Mouse (Mus musculus): ENCODE measurements around the gene Mrpl20. TPM values are rescaled to one million over a fixed set of nuclear protein-coding genes. Genes with fewer than 3 reads are reported as not detected.
A peak's percentile ranks its signal among the peaks of the same experiment; 100 is the strongest.

Mrpl20 gene
- polyA plus RNA-seq, 1 experiment from 2014 or later, result 253 TPM

DNA sequence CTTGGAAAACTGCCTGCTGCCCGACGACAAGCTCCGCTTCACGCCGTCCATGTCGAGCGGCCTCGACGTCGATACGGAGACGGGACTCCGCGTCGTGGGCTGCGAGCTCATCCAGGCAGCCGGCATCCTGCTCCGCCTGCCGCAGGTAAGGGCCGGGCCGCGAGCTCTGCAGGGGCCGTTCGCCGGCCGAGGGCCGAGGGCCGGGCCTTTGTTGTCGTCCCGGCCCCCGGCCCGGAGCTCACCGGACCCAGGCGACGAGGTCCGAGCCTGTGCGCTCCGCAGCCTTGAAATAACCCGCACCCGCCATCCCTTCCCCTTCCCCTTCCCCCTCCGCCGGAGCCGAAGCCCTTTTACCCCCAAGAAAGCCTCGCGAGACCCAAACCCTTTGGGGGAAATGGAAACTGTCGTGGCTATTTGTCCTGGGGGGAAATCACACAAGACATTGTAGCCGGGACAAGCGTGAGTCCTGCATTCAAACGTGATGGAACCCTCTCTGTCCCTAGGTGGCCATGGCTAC is 10.0 kb downstream of the Mrpl20 start:
- peak overlapping the region; percentile 92 for H3K27ac ChIP-seq
- WGBS, result 1% methylated on average over 43 of the region's 49 CpGs
- H3K9ac ChIP-seq, result peak overlapping the region; percentile 100
- no peaks in the 10 kb centered on the region for H3K27me3 ChIP-seq
- ATAC-seq (ENCODE audit: low FRiP score), result peak; percentile 53
- H3K4me2 ChIP-seq, result peak overlapping the region; percentile 97
- H3K9me3 ChIP-seq, result no peaks in the 10 kb centered on the region
- H3K4me1 ChIP-seq (replicated peaks), result peaks cover 32% of the 10 kb centered on the region
- peak overlapping the region; percentile 100 for H3K4me3 ChIP-seq
- peaks cover 73% of the 10 kb centered on the region for H3K36me3 ChIP-seq

DNA sequence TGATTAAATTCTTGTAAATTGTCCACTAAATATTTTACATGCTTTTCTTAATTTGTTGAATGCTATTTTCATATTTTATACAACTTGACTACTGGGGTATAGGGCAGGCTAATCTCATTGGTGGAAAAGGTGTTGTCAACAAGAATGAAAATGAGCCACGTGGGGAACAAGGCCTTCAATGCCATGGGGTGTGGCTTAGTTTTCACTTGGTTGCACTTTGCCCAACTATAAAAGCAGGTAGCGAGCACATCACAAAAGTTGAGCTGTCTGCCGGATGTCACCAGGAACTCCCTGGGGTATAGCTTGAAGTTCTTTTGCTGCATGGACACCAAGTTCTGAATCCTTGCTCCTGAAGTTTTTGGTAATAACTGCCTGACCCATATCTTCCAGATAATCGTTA is 14.9 kb downstream of the Mrpl20 start:
- no peak overlapping the region for H3K27ac ChIP-seq
- H3K36me3 ChIP-seq, result peaks cover 87% of the 10 kb centered on the region
- H3K4me3 ChIP-seq, result no peak overlapping the region
- WGBS, result 81% methylated on average over 4 of the region's 4 CpGs
- H3K9ac ChIP-seq, result no peak overlapping the region
- H3K27me3 ChIP-seq, result no peaks in the 10 kb centered on the region
- H3K4me1 ChIP-seq (replicated peaks), result peaks cover 22% of the 10 kb centered on the region
- no peak for ATAC-seq (ENCODE audit: low FRiP score)
- H3K4me2 ChIP-seq, result no peak overlapping the region
- no peaks in the 10 kb centered on the region for H3K9me3 ChIP-seq

DNA sequence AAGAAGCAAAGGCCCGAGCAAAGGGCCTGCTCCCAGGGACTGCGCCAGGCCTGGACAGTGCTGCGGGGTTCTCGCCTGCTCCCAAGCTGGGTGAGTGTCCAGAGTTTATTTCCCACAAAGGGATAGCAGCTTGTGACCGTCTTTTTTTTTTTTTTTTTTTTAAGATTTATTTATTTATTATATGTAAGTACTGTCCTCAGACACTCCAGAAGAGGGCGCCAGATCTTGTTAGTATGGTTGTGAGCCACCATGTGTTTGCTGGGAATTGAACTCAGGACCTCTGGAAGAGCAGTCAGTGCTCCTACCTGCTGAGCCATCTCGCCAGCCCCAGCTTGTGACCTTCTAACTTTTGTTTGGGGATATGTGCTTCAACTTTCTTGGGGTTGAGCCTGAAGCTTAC is 18.3 kb downstream of the Mrpl20 start:
- H3K27me3 ChIP-seq, result no peaks in the 10 kb centered on the region
- no peaks in the 10 kb centered on the region for H3K9me3 ChIP-seq
- H3K4me2 ChIP-seq, result no peak overlapping the region
- H3K27ac ChIP-seq, result no peak overlapping the region
- ATAC-seq (ENCODE audit: low FRiP score), result no peak
- no peaks in the 10 kb centered on the region for H3K4me1 ChIP-seq (replicated peaks)
- 80% methylated on average over 7 of the region's 7 CpGs for WGBS
- H3K36me3 ChIP-seq, result peaks cover 95% of the 10 kb centered on the region
- no peak overlapping the region for H3K9ac ChIP-seq
- no peak overlapping the region for H3K4me3 ChIP-seq

DNA sequence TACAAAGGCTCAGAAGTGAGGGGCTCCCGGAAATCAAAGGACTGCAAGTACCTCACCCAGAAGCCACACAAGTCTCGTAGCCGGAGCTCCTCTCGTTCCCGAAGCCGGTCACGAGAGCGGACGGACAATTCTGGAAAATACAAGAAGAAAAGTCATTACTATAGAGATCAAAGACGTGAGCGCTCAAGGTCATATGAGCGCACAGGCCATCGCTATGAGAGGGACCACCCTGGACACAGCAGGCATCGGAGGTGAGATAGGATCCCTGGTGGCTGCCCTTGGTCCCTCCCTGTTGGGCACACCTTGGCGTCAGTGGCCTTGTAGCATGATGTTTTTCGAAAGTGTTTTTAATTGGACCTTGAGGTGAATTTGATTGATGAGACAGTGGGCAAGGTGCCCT is 20.8 kb downstream of the Mrpl20 start:
- Histone ChIP-seq H3K27ac (no peak overlapping the region), H3K4me3 (no peak overlapping the region), H3K9me3 (no peaks in the 10 kb centered on the region), H3K27me3 (no peaks in the 10 kb centered on the region), H3K4me2 (no peak overlapping the region), H3K9ac (no peak overlapping the region), H3K4me1 (replicated peaks) (no peaks in the 10 kb centered on the region), H3K36me3 (peaks cover 88% of the 10 kb centered on the region)
- no peak for ATAC-seq (ENCODE audit: low FRiP score)
- 98% methylated on average over 16 of the region's 16 CpGs for WGBS

DNA sequence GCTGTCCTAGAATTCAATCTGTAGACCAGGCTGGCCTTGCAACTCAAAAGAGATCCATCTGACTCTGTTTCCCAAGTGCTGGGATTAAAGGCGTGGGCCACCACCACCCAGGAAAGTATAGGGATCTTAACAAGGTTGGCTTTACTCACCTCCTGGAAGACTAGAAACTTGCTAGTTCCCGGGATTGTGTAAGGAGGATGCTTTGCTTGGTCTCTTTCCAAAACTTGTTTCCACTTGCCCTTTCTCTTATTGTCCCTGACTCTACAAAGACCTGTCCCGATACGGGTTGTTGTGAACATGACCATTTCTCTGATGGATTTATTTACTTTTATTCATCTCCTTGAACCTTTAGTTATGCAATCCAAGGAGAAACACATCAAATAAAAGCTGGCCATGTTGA is 27.2 kb downstream of the Mrpl20 start:
- 93% methylated on average over 4 of the region's 4 CpGs for WGBS
- Histone ChIP-seq H3K9me3 (no peaks in the 10 kb centered on the region), H3K4me3 (no peak overlapping the region), H3K36me3 (peaks cover 25% of the 10 kb centered on the region), H3K27ac (no peak overlapping the region), H3K9ac (no peak overlapping the region), H3K4me2 (no peak overlapping the region), H3K27me3 (no peaks in the 10 kb centered on the region), H3K4me1 (replicated peaks) (peaks cover 29% of the 10 kb centered on the region)
- ATAC-seq (ENCODE audit: low FRiP score), result no peak

DNA sequence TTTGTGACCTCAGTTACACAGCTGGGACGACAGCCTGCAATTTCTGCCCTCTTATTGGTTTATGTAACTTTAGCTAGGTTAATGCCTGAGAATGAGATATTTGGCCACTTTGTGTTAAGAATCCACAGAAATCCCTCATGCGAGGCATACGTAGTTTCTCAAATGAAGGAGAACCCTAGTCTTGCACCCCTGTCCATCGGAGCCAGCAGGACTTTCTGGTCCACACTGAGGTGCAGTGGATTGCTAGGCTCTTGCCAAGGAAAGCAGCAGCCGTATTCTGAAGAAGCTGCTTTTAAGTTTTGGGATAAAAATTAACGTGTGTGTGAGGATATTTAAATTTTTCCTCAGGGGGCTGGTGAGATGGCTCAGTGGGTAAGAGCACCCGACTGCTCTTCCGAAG is 27.9 kb downstream of the Mrpl20 start:
- H3K36me3 ChIP-seq, result peaks cover 18% of the 10 kb centered on the region
- H3K9me3 ChIP-seq, result no peaks in the 10 kb centered on the region
- peaks cover 29% of the 10 kb centered on the region for H3K4me1 ChIP-seq (replicated peaks)
- H3K9ac ChIP-seq, result no peak overlapping the region
- H3K27ac ChIP-seq, result peak overlapping the region; percentile 67
- 60% methylated on average over 8 of the region's 8 CpGs for WGBS
- H3K4me3 ChIP-seq, result peak overlapping the region; percentile 89
- ATAC-seq (ENCODE audit: low FRiP score), result no peak
- no peaks in the 10 kb centered on the region for H3K27me3 ChIP-seq
- H3K4me2 ChIP-seq, result peak overlapping the region; percentile 99

DNA sequence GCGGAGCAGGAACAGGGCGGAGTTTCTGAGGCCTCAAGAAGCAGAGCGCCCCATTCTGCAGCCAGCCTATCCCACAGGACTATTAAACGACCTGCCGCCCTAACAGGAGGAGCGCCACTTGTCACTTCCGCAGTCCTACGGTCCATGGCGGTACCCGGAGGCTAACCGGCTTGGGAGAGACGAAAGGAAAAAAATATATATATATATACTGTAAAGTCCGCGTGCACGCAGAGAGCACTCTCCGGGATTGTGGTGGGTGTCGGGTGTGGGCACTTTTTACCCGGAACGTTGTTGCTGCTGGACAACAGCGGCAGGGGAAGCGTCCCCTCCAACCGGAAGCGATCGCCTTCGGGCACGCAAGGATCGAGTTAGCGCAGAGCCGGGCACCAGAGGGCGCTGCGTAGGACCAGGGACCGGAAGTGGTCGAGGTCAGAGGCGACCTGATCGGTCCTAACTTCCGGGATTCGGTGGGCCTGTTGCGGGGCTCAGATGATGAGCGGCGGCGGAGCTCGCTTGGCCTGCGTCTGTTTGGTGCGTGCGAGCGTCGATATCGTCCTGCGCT is 28.6 kb downstream of the Mrpl20 start, which contains the start of gene Aurkaip1:
Gene Aurkaip1, plus strand, starts transcription at position 68 of the 562 bp plus-strand sequence.
- Histone ChIP-seq H3K9ac (peak within 1 kb of the TSS; percentile 91), H3K27me3 (no peaks in the 10 kb centered on the region), H3K9me3 (no peaks in the 10 kb centered on the region), H3K4me1 (replicated peaks) (peaks cover 29% of the 10 kb centered on the region), H3K27ac (peak within 1 kb of the TSS; percentile 89), H3K4me2 (peak within 1 kb of the TSS; percentile 99), H3K4me3 (peak within 1 kb of the TSS; percentile 89), H3K36me3 (peaks cover 16% of the 10 kb centered on the region)
- under 1% methylated on average over 49 of the region's 49 CpGs for WGBS
- ATAC-seq (ENCODE audit: low FRiP score), result peak; percentile 94

DNA sequence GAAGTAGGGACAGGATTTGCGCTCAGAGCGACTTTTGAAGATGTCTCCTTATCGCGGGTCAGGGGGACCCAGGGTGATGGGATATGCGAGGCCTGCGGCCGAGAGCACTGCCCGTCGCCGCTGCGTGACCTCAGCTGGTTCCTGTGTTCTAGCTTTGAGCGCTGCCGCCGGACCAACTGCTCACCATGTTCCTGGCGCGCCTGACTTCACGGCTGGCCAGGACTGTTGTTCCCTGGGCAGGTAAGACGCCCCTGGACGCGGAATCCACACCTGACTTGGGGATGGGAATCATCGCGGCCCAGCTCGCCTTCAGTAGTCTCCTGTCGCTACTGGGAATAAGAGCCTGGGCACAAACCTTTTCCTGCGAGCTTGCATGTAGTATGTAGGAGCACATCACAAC is 29.2 kb downstream of the Mrpl20 start:
- peak overlapping the region; percentile 91 for H3K9ac ChIP-seq
- peak overlapping the region; percentile 99 for H3K4me2 ChIP-seq
- peaks cover 10% of the 10 kb centered on the region for H3K36me3 ChIP-seq
- peak overlapping the region; percentile 89 for H3K27ac ChIP-seq
- peaks cover 29% of the 10 kb centered on the region for H3K4me1 ChIP-seq (replicated peaks)
- no peaks in the 10 kb centered on the region for H3K9me3 ChIP-seq
- under 1% methylated on average over 25 of the region's 25 CpGs for WGBS
- no peak; the same call in none of the 2 replicates for ATAC-seq (ENCODE audit: low FRiP score)
- H3K27me3 ChIP-seq, result no peaks in the 10 kb centered on the region
- H3K4me3 ChIP-seq, result peak overlapping the region; percentile 89

DNA sequence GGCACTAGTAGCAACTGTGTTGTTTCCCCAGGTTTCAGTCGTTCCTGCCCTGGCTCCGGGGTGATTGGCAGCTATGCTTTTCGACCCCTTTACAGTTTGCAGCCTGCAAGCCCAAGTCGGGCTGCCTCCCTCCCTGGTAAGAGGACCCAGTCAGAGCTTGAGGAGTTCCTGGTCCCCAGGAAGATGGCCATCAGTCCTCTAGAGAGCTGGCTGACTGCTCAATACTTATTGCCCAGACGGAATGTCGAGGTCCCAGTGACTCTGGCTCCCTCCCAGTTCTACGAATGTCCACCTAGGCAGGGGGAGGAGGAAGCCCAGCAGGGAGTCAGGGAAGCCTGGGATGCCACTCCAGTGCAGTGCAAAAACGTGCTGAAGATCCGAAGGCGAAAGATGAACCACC is 29.6 kb downstream of the Mrpl20 start:
- peaks cover 29% of the 10 kb centered on the region for H3K4me1 ChIP-seq (replicated peaks)
- peak overlapping the region; percentile 89 for H3K4me3 ChIP-seq
- no peaks in the 10 kb centered on the region for H3K9me3 ChIP-seq
- peak overlapping the region; percentile 89; the same call in 1 of the 2 replicates for H3K27ac ChIP-seq
- no peak for ATAC-seq (ENCODE audit: low FRiP score)
- peak overlapping the region; percentile 91 for H3K9ac ChIP-seq
- peak overlapping the region; percentile 99 for H3K4me2 ChIP-seq
- 48% methylated on average over 10 of the region's 10 CpGs for WGBS
- peaks cover 6% of the 10 kb centered on the region for H3K36me3 ChIP-seq
- H3K27me3 ChIP-seq, result no peaks in the 10 kb centered on the region

DNA sequence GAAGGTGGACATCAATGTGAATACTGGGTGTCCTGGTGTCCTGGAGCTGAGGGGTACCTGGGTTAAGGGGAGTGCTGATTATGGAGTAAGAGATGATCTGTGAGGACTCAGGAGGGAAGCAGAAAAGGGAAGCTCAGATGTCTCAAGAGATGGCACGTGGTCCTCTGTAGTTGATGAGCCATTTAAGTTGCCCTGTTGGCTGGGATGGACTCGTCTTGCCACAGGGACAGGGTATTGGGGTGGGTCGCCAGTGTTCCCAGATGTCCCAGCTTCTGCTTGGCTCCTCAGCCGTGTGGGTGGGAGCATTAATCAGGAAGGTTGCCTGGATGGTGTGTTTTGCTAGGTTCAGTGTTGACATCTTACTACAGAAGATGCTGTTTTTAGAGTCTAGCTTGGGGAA is 30.6 kb downstream of the Mrpl20 start:
- WGBS, result 86% methylated on average over 4 of the region's 4 CpGs
- no peak overlapping the region for H3K4me3 ChIP-seq
- H3K4me2 ChIP-seq, result no peak overlapping the region
- no peak for ATAC-seq (ENCODE audit: low FRiP score)
- H3K9ac ChIP-seq, result peak overlapping the region; percentile 91; the same call in 1 of the 2 replicates
- no peaks in the 10 kb centered on the region for H3K9me3 ChIP-seq
- no peak overlapping the region for H3K27ac ChIP-seq
- H3K4me1 ChIP-seq (replicated peaks), result peaks cover 29% of the 10 kb centered on the region
- H3K36me3 ChIP-seq, result no peaks in the 10 kb centered on the region; the same call in 1 of the 2 replicates
- no peaks in the 10 kb centered on the region for H3K27me3 ChIP-seq

DNA sequence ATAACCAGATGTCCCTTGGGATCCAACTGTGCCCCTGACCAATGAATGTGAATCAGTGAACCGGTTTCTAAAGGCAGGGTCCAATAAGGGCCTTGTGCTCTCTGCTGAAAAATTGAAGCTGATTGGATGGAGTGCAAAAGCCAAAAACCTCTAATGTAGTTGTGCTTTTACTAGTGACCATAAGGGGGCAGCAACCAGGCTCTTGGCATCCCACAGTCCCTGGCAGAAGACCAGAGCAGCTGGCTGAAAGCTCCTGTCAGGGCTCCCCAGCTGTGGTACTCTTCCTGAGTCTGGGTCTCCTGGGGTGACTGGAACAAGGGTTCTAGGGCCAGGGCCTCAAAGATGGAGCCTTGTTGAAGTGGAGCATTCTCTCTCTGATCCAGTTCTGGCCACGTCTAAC is 31.2 kb downstream of the Mrpl20 start:
- H3K27me3 ChIP-seq, result no peaks in the 10 kb centered on the region
- H3K9me3 ChIP-seq, result no peaks in the 10 kb centered on the region
- H3K4me1 ChIP-seq (replicated peaks), result peaks cover 29% of the 10 kb centered on the region
- WGBS, result 35% methylated on average over 2 of the region's 2 CpGs
- no peaks in the 10 kb centered on the region; the same call in 1 of the 2 replicates for H3K36me3 ChIP-seq
- H3K4me3 ChIP-seq, result 0 out of 2 replicates have a peak overlapping the region, but pooled peaks have one; percentile 1
- H3K9ac ChIP-seq, result no peak overlapping the region
- H3K4me2 ChIP-seq, result no peak overlapping the region
- H3K27ac ChIP-seq, result peak overlapping the region; percentile 72
- ATAC-seq (ENCODE audit: low FRiP score), result no peak

DNA sequence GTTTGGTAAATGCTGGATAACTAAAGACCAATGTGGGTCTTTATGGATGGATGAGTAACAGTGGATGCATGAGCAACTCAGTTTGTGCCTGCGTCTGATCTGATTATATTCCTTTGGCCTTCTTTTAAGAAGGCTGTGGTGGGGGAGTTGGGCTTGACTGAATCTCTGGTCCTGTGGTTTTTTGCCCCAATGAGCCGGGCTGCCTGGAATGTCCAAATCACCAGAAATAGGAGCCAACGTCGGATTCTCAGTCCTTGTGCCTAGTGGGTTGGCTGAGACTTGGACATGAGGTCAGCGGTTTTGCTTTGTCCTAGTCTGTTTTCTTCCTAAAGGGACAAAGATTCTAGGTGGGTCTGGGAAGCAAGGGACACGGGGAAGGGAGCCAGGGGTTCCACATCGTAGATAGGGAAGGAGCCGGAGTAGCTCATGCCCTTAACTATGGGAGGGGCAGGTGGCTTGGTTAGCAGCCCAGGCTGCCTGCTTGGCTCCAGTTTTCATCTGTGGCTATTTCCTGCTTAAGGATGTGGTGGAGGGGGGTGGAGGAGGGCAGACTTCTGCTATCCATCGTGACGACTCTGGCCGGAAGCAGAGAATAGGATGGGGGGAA is 34.8 kb downstream of the Mrpl20 start:
- ATAC-seq (ENCODE audit: low FRiP score), result no peak
- Histone ChIP-seq H3K27ac (no peak overlapping the region), H3K27me3 (peaks cover 19% of the 10 kb centered on the region), H3K4me1 (replicated peaks) (peaks cover 45% of the 10 kb centered on the region), H3K9ac (no peak overlapping the region), H3K36me3 (no peaks in the 10 kb centered on the region; the same call in 1 of the 2 replicates), H3K4me2 (no peak overlapping the region), H3K4me3 (no peak overlapping the region), H3K9me3 (no peaks in the 10 kb centered on the region)
- WGBS, result 82% methylated on average over 11 of the region's 11 CpGs
